Mouse (Mus musculus) lung, embryonic 14.5 days (tissue): ENCODE results near the gene Pik3r2. TPM values are rescaled to one million over a fixed set of nuclear protein-coding genes. Genes with fewer than 3 reads are reported as not detected.

Source experiments
- ATAC-seq: fragments of 200-750 bp; cut with Nextera tagmentation; 2 replicates; pipeline ENCODE4 v1.8.0; 2017; ENCODE audit warnings: mild to moderate bottlenecking, moderate TSS enrichment, moderate library complexity; ENCODE audit not compliant: insufficient read depth
- DNase-seq: peaks from one replicate; pipeline ENCODE4 v3.0.0-alpha.2; 2015
- H3K27ac ChIP-seq: fragments of 300-500 bp; sonication (generic); 2 replicates; pipeline ENCODE4 v1.5.1; 2014; ENCODE audit warnings: low read depth, mild to moderate bottlenecking, moderate library complexity
- H3K27me3 ChIP-seq: fragments of 300-500 bp; sonication (generic); 2 replicates; pipeline ENCODE4 v1.6.1; 2014; ENCODE audit warnings: low read length, control low read depth; ENCODE audit not compliant: insufficient read depth
- H3K36me3 ChIP-seq: fragments of 300-500 bp; sonication (generic); 2 replicates; pipeline ENCODE4 v1.6.1; 2014; ENCODE audit warnings: control low read depth; ENCODE audit not compliant: insufficient read depth
- H3K4me1 ChIP-seq: fragments of 300-500 bp; sonication (generic); 2 replicates; pipeline ENCODE4 v1.6.1; 2014; ENCODE audit warnings: antibody characterized with exemption, control low read depth; ENCODE audit not compliant: insufficient read depth
- H3K4me2 ChIP-seq: fragments of 300-500 bp; sonication (generic); 2 replicates; pipeline ENCODE4 v1.6.1; 2014; ENCODE audit warnings: mild to moderate bottlenecking
- H3K4me3 ChIP-seq: fragments of 300-500 bp; sonication (generic); 2 replicates; pipeline ENCODE4 v1.5.1; 2014; ENCODE audit warnings: low read depth, low read length
- H3K9ac ChIP-seq: fragments of 300-500 bp; sonication (generic); 2 replicates; pipeline ENCODE4 v1.6.1; 2014
- H3K9me3 ChIP-seq: fragments of 300-500 bp; sonication (generic); 2 replicates; pipeline ENCODE4 v1.6.1; 2016; ENCODE audit warnings: low read depth, low read length, control low read depth
- CTCF ChIP-seq: IDR thresholded peaks from 2 replicates; pipeline ENCODE4 v1.5.1; 2016; ENCODE audit warnings: antibody characterized with exemption, low read depth
- WGBS: fragments of 180-500 bp; shearing (Covaris S2); extraction: QIAGEN DNeasy Blood & Tissue Kit; methylation state at CpG from one replicate; pipeline ENCODE4 v1.1.7; 2014; 5-methylcytosine and 5-hydroxymethylcytosine counted together
- polyA plus RNA-seq: library from polyadenylated mRNA; unstranded; fragments of >200 nt; fragmentation: Nextera tagmentation; extraction: Ambion mirVana; gene quantifications from 2 replicates; pipeline ENCODE4 v1.2.1, GENCODE M21; 2014

Pik3r2 gene
- polyA plus RNA-seq, 1 experiment from 2014 or later = 52.4 TPM

GRCm38 (mm10) chr8:70768231-70768776 is 8.2 kb downstream of the Pik3r2 start:
- H3K27ac ChIP-seq = no peak overlapping the region
- H3K9me3 ChIP-seq = no peaks in the 10 kb centered on the region
- H3K36me3 ChIP-seq = peaks cover 54% of the 10 kb centered on the region
- no peak for DNase-seq
- H3K9ac ChIP-seq = no peak overlapping the region
- no peak overlapping the region for H3K4me3 ChIP-seq
- H3K27me3 ChIP-seq = no peaks in the 10 kb centered on the region
- H3K4me1 ChIP-seq = no peaks in the 10 kb centered on the region
- 92% methylated on average over 32 of the region's 32 CpGs for WGBS
- TF ChIP-seq CTCF = no peak
- ATAC-seq = no peak
- H3K4me2 ChIP-seq = no peak overlapping the region

GRCm38 (mm10) chr8:70767503-70767902 is 9.0 kb downstream of the Pik3r2 start:
- H3K4me2 ChIP-seq = no peak overlapping the region
- H3K27me3 ChIP-seq = no peaks in the 10 kb centered on the region
- H3K4me3 ChIP-seq = no peak overlapping the region
- no peak for TF ChIP-seq CTCF
- H3K36me3 ChIP-seq = peaks cover 52% of the 10 kb centered on the region
- no peak overlapping the region for H3K27ac ChIP-seq
- no peak overlapping the region for H3K9ac ChIP-seq
- DNase-seq (no peak), ATAC-seq (no peak)
- WGBS = 75% methylated on average over 6 of the region's 6 CpGs
- no peaks in the 10 kb centered on the region for H3K9me3 ChIP-seq
- no peaks in the 10 kb centered on the region for H3K4me1 ChIP-seq

- Histone ChIP-seq H3K4me3 (peak overlapping the region; percentile 49), H3K4me2 (peak overlapping the region; percentile 83), H3K36me3 (peaks cover 45% of the 10 kb centered on the region), H3K4me1 (no peaks in the 10 kb centered on the region), H3K9me3 (no peaks in the 10 kb centered on the region), H3K9ac (peak overlapping the region; percentile 58), H3K27me3 (no peaks in the 10 kb centered on the region), H3K27ac (peak overlapping the region; percentile 26)
- WGBS = 6% methylated on average over 21 of the region's 21 CpGs
- no peak for TF ChIP-seq CTCF
- DNase-seq (peak; percentile 85), ATAC-seq (peak; percentile 67)
Observed at GRCm38 (mm10) chr8:70766571-70767440, 9.7 kb downstream of the Pik3r2 start.

GRCm38 (mm10) chr8:70765838-70766570 is 10.5 kb downstream of the Pik3r2 start:
- Histone ChIP-seq H3K4me2 (peak overlapping the region; percentile 83), H3K36me3 (peaks cover 38% of the 10 kb centered on the region), H3K4me3 (peak overlapping the region; percentile 49), H3K9ac (peak overlapping the region; percentile 58), H3K9me3 (no peaks in the 10 kb centered on the region), H3K4me1 (no peaks in the 10 kb centered on the region), H3K27ac (peak overlapping the region; percentile 26), H3K27me3 (no peaks in the 10 kb centered on the region)
- ATAC-seq (no peak), DNase-seq (peak; percentile 59)
- 0 out of 2 replicates have a peak, but pooled peaks have one; percentile 1 for TF ChIP-seq CTCF
- under 1% methylated on average over 34 of the region's 34 CpGs for WGBS

GRCm38 (mm10) chr8:70765329-70765728 is 11.2 kb downstream of the Pik3r2 start:
- Histone ChIP-seq H3K36me3 (peaks cover 31% of the 10 kb centered on the region), H3K4me3 (peak overlapping the region; percentile 49), H3K27me3 (no peaks in the 10 kb centered on the region), H3K4me1 (no peaks in the 10 kb centered on the region), H3K9me3 (no peaks in the 10 kb centered on the region), H3K4me2 (peak overlapping the region; percentile 83), H3K9ac (peak overlapping the region; percentile 58), H3K27ac (no peak overlapping the region)
- no peak for TF ChIP-seq CTCF
- ATAC-seq (no peak), DNase-seq (no peak)
- 68% methylated on average over 9 of the region's 9 CpGs for WGBS

- no peak for DNase-seq
- no peak for TF ChIP-seq CTCF
- H3K4me1 ChIP-seq = peaks cover 6% of the 10 kb centered on the region; the same call in 1 of the 2 replicates
- WGBS = 90% methylated on average over 13 of the region's 13 CpGs
- no peak overlapping the region for H3K4me3 ChIP-seq
- ATAC-seq = no peak
- H3K27me3 ChIP-seq = no peaks in the 10 kb centered on the region
- H3K9ac ChIP-seq = no peak overlapping the region
- no peak overlapping the region for H3K27ac ChIP-seq
- H3K36me3 ChIP-seq = peaks cover 25% of the 10 kb centered on the region
- no peak overlapping the region for H3K4me2 ChIP-seq
- no peaks in the 10 kb centered on the region for H3K9me3 ChIP-seq
Observed at GRCm38 (mm10) chr8:70764676-70765075, 11.8 kb downstream of the Pik3r2 start.
